Mouse (Mus musculus) cerebellum, postnatal 25 days (tissue): Measurements from ENCODE around the gene Klf13.

Experiments used
- DNase-seq, 2 experiments: peaks; one replicate each; pipeline ENCODE4 v3.0.0; 2021; ENCODE audit warnings: mixed read lengths in 2 of 2

Gene Klf13

GRCm38 (mm10) chr7:63905190-63905589, 33.5 kb downstream of the Klf13 start:
- no peak for DNase-seq

- DNase-seq = no peak
Observed at GRCm38 (mm10) chr7:63903635-63904380, 34.9 kb downstream of the Klf13 start.

GRCm38 (mm10) chr7:63902604-63903210, 36.0 kb downstream of the Klf13 start:
- DNase-seq = no peak

GRCm38 (mm10) chr7:63901942-63902341, 36.8 kb downstream of the Klf13 start:
- DNase-seq = peak; percentile 29 to 53

GRCm38 (mm10) chr7:63901346-63901745, 37.4 kb downstream of the Klf13 start:
- DNase-seq = peak; percentile 66 to 71

- DNase-seq = peak in 1 of 2 experiments; percentile 50
Observed at GRCm38 (mm10) chr7:63900411-63900810, 38.3 kb downstream of the Klf13 start.

- DNase-seq = no peak
Observed at GRCm38 (mm10) chr7:63899925-63900324, 38.8 kb downstream of the Klf13 start.

- no peak for DNase-seq
Observed at GRCm38 (mm10) chr7:63898201-63898600, 40.5 kb downstream of the Klf13 start.

- DNase-seq = peak in 1 of 2 experiments; percentile 57
Observed at GRCm38 (mm10) chr7:63897655-63898054, 41.1 kb downstream of the Klf13 start.

GRCm38 (mm10) chr7:63896968-63897468, 41.7 kb downstream of the Klf13 start:
- DNase-seq = peak; percentile 94 to 95

- peak; percentile 55 to 64 for DNase-seq
Observed at GRCm38 (mm10) chr7:63896276-63896967, 42.3 kb downstream of the Klf13 start.

- peak in 1 of 2 experiments; percentile 39 for DNase-seq
Observed at GRCm38 (mm10) chr7:63895223-63895622, 43.5 kb downstream of the Klf13 start.

- peak in 1 of 2 experiments; percentile 35 for DNase-seq
Observed at GRCm38 (mm10) chr7:63894662-63895061, 44.1 kb downstream of the Klf13 start.

- peak; percentile 60 to 61 for DNase-seq
Observed at GRCm38 (mm10) chr7:63893729-63894128, 45.0 kb downstream of the Klf13 start.

GRCm38 (mm10) chr7:63893201-63893600, 45.5 kb downstream of the Klf13 start:
- peak in 1 of 2 experiments; percentile 50 for DNase-seq

GRCm38 (mm10) chr7:63891488-63892075, 47.1 kb downstream of the Klf13 start:
- DNase-seq = peak; percentile 66 to 68

GRCm38 (mm10) chr7:63889116-63889975, 49.4 kb downstream of the Klf13 start:
- DNase-seq = peak; percentile 50 to 51

GRCm38 (mm10) chr7:63888674-63889073, 50.0 kb downstream of the Klf13 start:
- no peak for DNase-seq

- peak in 1 of 2 experiments; percentile 26 for DNase-seq
Observed at GRCm38 (mm10) chr7:63887602-63888123, 51.1 kb downstream of the Klf13 start.

GRCm38 (mm10) chr7:63887034-63887551, 51.6 kb downstream of the Klf13 start:
- DNase-seq = no peak

GRCm38 (mm10) chr7:63885025-63885424, 53.7 kb downstream of the Klf13 start:
- DNase-seq = no peak
